Mouse (Mus musculus) left cerebral cortex, postnatal 10 days (tissue): ENCODE measurements around the gene Cfh. TPM values are rescaled to one million over a fixed set of nuclear protein-coding genes. Genes with fewer than 3 reads are reported as not detected.
"Not testable (repeated sequence)": the region's sequence is repeated elsewhere in the genome, so short reads cannot be mapped to it uniquely, and the experiment has no call there.

Source experiments
- DNase-seq, 2 experiments: peaks; one replicate each; pipeline ENCODE4 v3.0.0; 2021 to 2022; ENCODE audit warnings: low spot score in 2 of 2, mixed read lengths in 1 of 2; ENCODE audit errors: extremely low spot score in 1 of 2
- intact Hi-C: fragments of 180-260 bp; cut with DNase I; formaldehyde crosslinking; loops from one replicate; pipeline ENCODE4 v1.15.1; 2025
- total RNA-seq, 2 experiments: library from RNA; stranded (reverse); gene quantifications; 2 replicates each; pipeline ENCODE4 v1.2.3; 2021

The Cfh gene
- 10 to 100 TPM; 13.0 to 13.3 TPM for total RNA-seq

DNA sequence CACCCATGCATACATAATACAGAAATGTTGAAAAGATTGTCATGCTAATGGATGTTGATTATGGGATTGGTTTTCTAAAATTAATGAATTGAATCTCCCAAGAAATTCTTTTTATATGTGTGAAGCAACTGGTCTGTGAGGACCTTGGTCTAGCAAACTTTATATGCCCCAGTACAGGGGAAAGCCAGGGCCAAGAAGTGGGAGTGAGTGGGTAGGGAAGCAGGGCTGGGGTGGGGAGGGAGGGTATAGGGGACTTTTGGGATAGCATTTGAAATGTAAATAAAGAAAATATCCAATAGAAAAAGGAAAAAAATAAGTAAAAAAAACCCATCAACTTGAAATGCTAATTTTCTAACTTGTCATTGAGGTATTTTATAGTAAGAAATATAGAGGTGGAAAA, at the start of gene Cfh:
Cfh (minus strand) TSS at position 101 of the 400 bp plus-strand sequence.
- intact Hi-C loops, DNase-seq: not testable (repeated sequence)

DNA sequence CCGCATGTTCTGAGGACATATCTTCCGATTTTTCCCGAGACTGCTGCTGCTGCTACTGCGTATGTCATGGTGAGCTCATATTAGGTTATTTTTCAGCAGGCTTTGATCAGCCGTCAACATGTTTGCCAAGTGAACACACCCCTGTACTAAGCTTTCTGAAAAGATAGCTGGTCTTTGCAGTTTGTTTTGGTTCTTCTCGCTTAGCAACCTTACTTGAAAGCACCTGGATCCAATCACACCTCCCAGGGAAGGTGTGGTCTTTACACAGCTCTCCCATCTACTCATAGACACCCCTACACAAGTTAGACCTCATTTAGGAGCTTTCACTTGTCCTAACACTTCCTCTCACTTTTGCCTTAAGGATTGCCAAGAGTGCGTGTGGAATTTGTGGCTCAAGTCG, 43.1 kb upstream of the Cfh start:
- intact Hi-C loops: no loop called here
- no peak for DNase-seq

DNA sequence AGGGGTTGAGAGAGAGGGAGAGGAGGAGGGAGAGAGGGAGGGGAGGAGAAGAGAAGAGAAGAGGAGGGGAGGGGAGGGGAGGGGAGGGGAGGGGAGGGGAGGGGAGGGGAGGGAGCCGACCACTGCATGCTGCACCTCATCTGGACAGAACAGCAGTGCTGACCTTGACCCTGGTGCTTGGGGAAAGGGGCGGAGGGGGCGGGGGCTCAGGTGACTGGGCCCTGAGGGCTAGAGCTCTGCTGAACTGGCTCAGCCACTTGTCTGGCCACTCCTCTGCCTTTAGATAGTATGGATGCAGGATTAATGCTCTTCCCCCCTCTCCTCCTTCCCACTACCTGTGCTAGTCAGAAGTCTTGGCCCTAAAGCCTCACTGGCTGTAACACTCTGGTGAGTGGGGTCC, 41.7 kb upstream of the Cfh start:
- no peak for DNase-seq
- intact Hi-C loops: no loop called here

DNA sequence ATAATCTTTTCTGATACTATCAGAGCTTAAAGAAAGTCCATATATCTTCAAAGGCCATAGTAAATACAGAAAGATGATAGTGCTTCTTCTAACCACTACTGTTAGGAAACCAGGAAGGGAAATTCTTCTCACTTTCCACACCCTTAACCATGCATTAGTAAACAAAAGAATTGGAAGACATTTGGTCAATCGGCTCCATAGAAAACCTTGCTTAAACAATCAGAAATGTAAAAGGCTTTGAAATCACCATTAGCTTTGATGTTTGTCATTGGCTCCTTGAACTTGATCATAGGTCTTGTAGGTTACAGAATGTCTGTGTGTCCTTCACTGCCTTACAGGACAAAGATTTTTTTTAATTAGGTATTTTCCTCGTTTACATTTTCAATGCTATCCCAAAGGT, 21.8 kb upstream of the Cfh start:
- intact Hi-C loops: no loop called here
- no peak for DNase-seq

DNA sequence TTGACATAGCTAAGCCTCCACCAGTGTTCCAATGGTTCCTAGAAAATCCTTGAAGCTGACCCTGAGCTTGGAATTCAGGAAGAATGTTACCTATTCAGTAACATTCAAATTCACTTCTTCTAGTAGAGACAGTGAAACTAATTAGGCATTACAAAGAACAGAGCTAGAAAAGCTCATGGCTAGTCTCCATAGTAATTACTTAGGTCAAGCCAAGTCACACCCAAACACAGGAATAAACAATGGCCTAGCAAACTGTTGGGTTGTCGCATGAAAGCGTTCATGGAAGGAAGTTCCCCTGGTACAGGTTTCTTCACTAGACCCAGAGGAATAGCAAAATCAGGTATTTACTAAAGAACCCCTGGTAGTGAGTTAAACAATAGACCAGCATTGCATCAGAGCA, 4.9 kb upstream of the Cfh start:
- intact Hi-C loops, DNase-seq: not testable (repeated sequence)

DNA sequence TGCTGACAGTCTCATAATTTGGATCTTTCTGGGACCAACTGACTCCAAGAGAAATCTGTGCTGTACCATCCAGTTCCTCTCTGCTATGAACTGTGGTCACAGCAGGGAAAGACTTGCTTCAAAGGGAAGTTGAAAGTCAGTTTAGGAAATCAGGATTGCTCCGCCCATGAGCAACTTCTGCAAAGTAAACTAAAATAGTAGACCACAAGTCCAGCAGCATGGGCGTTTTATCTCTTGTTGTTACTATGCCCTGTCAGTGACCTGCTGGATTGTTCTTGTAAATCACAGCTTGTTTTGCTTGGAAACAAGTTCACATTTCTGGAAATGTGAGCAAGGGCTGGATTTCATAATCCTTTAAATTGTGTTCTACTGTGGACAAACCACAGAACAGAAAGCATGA, 356 bp downstream of the Cfh start:
- intact Hi-C loops: no loop called here
- DNase-seq: peak in 1 of 2 experiments; percentile 46

DNA sequence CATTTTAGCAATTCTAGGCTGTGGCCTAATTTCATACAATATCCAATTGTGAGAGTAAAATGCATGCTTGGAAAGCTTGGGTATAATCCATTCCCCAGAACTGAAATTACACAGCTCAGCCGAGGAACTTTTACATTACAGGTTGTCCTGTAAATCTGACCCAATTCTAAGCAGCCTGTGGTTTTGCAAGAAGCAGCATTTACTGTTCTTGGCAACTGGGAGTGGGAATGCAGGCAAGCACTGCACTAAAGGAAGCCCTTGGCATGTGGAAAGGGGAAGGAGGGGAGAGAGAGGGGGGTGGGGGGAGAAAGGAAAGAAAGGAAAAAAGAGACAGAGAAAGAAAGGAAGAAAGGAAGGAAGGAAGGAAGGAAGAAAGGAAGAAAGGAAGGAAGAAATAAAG, 3.4 kb downstream of the Cfh start:
- intact Hi-C loops: no loop called here

DNA sequence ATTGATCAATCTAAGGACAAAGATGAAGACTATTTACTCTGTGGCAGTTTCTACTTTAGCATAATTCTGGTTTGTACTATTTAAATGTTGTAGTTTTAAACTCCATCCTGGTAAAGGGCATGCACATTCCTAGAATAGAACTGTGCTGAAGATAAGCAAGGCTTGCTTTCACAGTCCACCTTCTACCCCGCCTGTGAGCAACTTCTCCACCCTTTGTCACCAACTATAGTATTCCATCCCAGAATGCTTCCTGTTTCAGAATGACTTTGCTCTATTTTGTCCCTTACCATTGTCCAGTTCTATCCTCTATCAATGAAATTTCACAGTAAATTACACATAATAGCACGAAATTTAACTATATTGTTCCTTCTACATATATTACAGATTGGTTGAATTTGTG, 8.1 kb downstream of the Cfh start:
- no peak for DNase-seq
- intact Hi-C loops: no loop called here

More for the DNA sequence above, 3.4 kb downstream of the Cfh start:
- no peak for DNase-seq

DNA sequence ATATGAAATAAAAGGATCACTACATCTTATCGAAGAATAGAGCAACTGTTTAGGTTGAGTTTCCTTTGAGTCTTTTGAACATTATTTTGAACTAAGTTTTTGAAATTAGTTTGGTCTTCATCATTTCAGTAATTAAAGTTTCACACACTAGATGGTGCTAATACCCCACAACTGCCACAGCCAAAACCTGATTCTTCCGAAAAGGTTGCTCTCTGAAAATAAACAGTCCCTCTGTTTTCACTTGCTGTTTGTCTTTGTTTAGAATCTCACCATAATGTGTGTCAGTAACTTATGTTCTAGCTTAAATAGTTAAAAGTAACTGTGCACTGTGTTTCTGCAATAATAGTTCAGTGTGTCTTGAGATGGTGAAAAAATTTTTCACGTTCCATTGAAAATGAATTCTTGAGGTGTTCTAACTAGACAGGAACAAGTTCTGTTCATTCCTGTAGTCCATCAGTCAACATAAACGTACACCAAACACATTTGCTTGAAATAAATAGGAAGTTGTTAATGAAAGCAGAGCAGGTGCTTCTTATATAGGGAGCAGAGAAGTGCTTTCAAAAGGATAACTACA, 11.9 kb downstream of the Cfh start:
- peak in 1 of 2 experiments; percentile 25 for DNase-seq
- intact Hi-C loops: loop anchor here (2.0 to 5.0 kb wide), 2 partner anchors 359 to 491 kb away; no protein-coding TSS in a partner anchor

DNA sequence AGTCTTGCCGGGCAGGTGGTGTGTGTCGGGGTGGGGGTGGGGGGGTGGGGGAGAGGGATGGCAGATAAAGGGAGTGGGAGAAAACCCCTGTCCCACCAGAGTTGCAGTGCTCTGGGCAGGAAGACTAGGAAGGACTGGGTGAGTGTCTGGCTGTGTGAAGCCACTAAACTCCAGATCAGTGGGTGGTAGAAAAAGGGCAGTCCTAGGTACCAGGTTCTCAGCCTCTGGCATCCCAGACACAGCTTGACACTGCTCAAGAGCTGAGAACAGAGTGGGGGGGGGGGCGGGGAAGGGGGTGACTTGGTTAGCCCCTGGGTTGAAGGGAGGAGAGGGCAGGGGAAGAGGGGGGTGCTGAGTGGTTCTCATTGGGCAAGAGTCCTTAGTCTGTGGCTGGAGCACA, 24.6 kb downstream of the Cfh start:
- intact Hi-C loops: no loop called here
- DNase-seq: no peak

DNA sequence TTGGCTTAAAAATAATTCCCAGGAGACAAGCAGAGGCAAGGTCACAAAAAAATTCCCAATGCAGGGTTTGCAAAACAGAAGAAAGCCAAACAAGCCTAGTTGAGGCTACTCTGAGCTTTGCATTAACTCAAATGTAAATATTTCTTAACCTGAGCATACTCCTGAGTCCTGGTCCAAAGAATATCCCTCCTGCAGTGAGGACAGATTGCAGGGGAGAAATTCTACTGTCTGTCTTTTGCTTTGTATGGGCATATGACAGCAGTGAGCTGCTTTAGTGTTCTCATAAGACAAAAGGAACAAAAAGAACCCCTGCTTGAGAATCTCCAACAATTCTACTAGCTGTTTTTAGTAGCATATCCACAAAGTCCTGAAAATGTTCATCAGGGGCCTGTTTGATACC, 114.1 kb downstream of the Cfh start:
- DNase-seq: no peak
- intact Hi-C loops: no loop called here

Other genes starting within 250 kb of the Cfh start
- 10 to 100 TPM; 47.3 to 52.5 TPM for gene Kcnt2, start 62.4 kb upstream of the Cfh start, total RNA-seq